Mouse (Mus musculus) kidney, adult 2 months (tissue): Measurements from ENCODE around the gene Siae.

Experiments used
- CTCF ChIP-seq: fragments of 200-500 bp; conservative IDR thresholded peaks from 2 replicates; pipeline ENCODE4 v1.5.1; 2011; ENCODE audit warnings: low read depth, mild to moderate bottlenecking, control low read depth, low read length, moderate library complexity, mixed read lengths; ENCODE audit not compliant: insufficient read depth, insufficient read length
- POLR2A ChIP-seq: fragments of 200-500 bp; IDR thresholded peaks from one replicate; pipeline ENCODE4 v1.6.1; 2011; ENCODE audit warnings: low read depth, low read length, control low read depth

DNA sequence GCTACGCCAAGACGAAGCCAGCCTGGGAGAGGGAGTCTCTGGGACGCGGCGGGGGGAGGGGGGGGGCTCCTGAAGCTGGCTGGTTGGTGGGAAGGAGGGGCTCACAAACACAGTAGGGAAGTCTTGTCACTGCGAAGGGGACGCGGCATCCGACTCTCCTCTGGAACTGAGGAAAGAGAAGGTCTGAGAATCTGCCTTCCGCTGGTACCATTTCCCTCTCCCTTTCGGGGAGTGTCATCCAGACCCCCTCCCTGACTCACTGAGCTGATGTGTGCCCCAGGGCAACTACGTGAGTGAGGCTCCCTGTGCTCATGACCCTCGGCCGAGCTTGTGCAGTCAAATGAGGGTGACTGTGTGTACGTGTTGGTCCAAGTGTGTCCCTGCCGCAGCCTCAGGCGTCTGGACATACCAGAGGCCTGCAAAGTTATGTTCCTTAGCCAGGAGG lies 10.3 kb upstream of the Siae start:
- TF ChIP-seq CTCF (no peak), POLR2A (no peak)
